Comparison of ENCODE assay signal across 11 mouse cellular contexts in genomic region chr10:111842896-111843295, GRCm38 (mm10).
DNase-seq lines count a peak whose midpoint lies in the region; ATAC-seq and TF ChIP-seq lines count a peak whose summit lies in the region.
"Had no signal": no experiment of that assay in that cellular context is flagged by ENCODE, and none has a peak within 500 bp of the region (broad histone marks: within the 10 kb centered on the region; RNA-seq: fewer than 3 reads in every experiment).

No protein-coding gene starts in this region.

- DNase-seq in gastrocnemius, adult 18-20 months (ENCODE audit: low spot score), result peak; percentile 23
- no peak for DNase-seq in gastrocnemius, postnatal 14 days
- peak; percentile 30 for DNase-seq in 3134 (ENCODE audit: extremely low read depth, insufficient read length, low spot score)
- peak; percentile 48 for DNase-seq in NIH3T3 (ENCODE audit: low read depth)
- no peak for DNase-seq in left cerebral cortex, postnatal 4 days
- DNase-seq in ovary, postnatal 10 days (ENCODE audit: low spot score), result no peak
- no peak for DNase-seq in kidney, adult 2 months
- DNase-seq: lung, adult 18-20 months had no signal

- no peak for TF ChIP-seq POLR2A in kidney, adult 2 months (IDR thresholded peaks at IDR 0.05; ENCODE audit: low read depth, low read length)

- H3K9me3 ChIP-seq in hindbrain, embryonic 13.5 days, result no peaks in the 10 kb centered on the region
- H3K9me3 ChIP-seq: heart, embryonic 13.5 days had no signal

- H3K27me3 ChIP-seq in hindbrain, embryonic 13.5 days, result 0 out of 2 replicates have a peak, but pooled peaks cover 2% of the 10 kb centered on the region
- H3K27me3 ChIP-seq in kidney, adult 2 months (replicated peaks; ENCODE audit: control insufficient read depth, insufficient read depth, low read length), result no peaks in the 10 kb centered on the region; the same call in 1 of the 2 replicates
- H3K27me3 ChIP-seq: heart, embryonic 13.5 days had no signal

- peaks cover 14% of the 10 kb centered on the region for H3K4me1 ChIP-seq in hindbrain, embryonic 13.5 days (replicated peaks)
- no peaks in the 10 kb centered on the region for H3K4me1 ChIP-seq in kidney, adult 2 months (ENCODE audit: control insufficient read depth, insufficient read depth, low read length)

- intact Hi-C loops in gastrocnemius, postnatal 14 days (cut with DNase I; ENCODE audit: low total_unique reads), result no loop called here
- intact Hi-C loops in left cerebral cortex, postnatal 4 days (cut with DNase I), result no loop called here

- H3K36me3 ChIP-seq in hindbrain, embryonic 13.5 days, result no peaks in the 10 kb centered on the region
- no peaks in the 10 kb centered on the region for H3K36me3 ChIP-seq in kidney, adult 2 months (ENCODE audit: control insufficient read depth, insufficient read depth, low read length)
- H3K36me3 ChIP-seq: heart, embryonic 13.5 days had no signal

- WGBS in hindbrain, embryonic 13.5 days, result 49% methylated on average over 7 of the region's 7 CpGs
- 43% methylated on average over 7 of the region's 7 CpGs for WGBS in kidney, adult 2 months

- TF ChIP-seq CTCF in kidney, adult 2 months (conservative IDR thresholded peaks at IDR 0.05; ENCODE audit: insufficient read depth, insufficient read length, low read depth, low read length), result no peak

- H3K9ac ChIP-seq in hindbrain, embryonic 13.5 days, result no peak overlapping the region
- H3K9ac ChIP-seq: heart, embryonic 13.5 days had no signal

- 0 out of 2 replicates have a peak overlapping the region, but pooled peaks have one; percentile 14 for H3K27ac ChIP-seq in hindbrain, embryonic 13.5 days
- no peak overlapping the region for H3K27ac ChIP-seq in kidney, adult 2 months (ENCODE audit: insufficient read depth, low read depth, low read length)
- H3K27ac ChIP-seq: heart, embryonic 13.5 days had no signal

- ATAC-seq in hindbrain, embryonic 13.5 days (ENCODE audit: low FRiP score), result no peak
- ATAC-seq: CD4-positive, CD25-positive, alpha-beta regulatory T cell, adult 4 months had no signal

- no peak overlapping the region for H3K4me2 ChIP-seq in hindbrain, embryonic 13.5 days

- no peak overlapping the region for H3K4me3 ChIP-seq in hindbrain, embryonic 13.5 days
- H3K4me3 ChIP-seq in kidney, adult 2 months (ENCODE audit: insufficient read depth, low read depth, low read length), result no peak overlapping the region
- H3K4me3 ChIP-seq: heart, embryonic 13.5 days had no signal

Comparison
In these comparisons a context has a peak if more than half of its experiments do, and no peak if none do; other contexts are left out.
1. DNase-seq: peak in gastrocnemius, adult 18-20 months (single experiment), 3134 (single experiment) and NIH3T3 (single experiment); none in gastrocnemius, postnatal 14 days (single experiment), left cerebral cortex, postnatal 4 days (single experiment), ovary, postnatal 10 days (single experiment) and kidney, adult 2 months (single experiment).